Comparison of ENCODE assay signal across 8 mouse cellular contexts in genomic region chr17:80206301-80206670, GRCm38 (mm10). TPM values are rescaled to one million over a fixed set of nuclear protein-coding genes. Genes with fewer than 3 reads are reported as not detected.
DNase-seq lines count a peak whose midpoint lies in the region; ATAC-seq and TF ChIP-seq lines count a peak whose summit lies in the region.

No protein-coding gene starts in this region.

- H3K4me1 ChIP-seq in heart, embryonic 11.5 days (ENCODE audit: control insufficient read depth, insufficient read depth, low read length) = peaks cover 3% of the 10 kb centered on the region; the same call in 1 of the 2 replicates
- no peaks in the 10 kb centered on the region for H3K4me1 ChIP-seq in midbrain, postnatal 0 days (ENCODE audit: insufficient read depth, low read length)

- H3K4me3 ChIP-seq in heart, embryonic 11.5 days (ENCODE audit: low read depth, low read length) = peak overlapping the region; percentile 80
- peak overlapping the region; percentile 94 for H3K4me3 ChIP-seq in midbrain, postnatal 0 days (ENCODE audit: low read depth, low read length)

- under 1% methylated on average over 35 of the region's 36 CpGs for WGBS in heart, embryonic 11.5 days (ENCODE audit: insufficient replicate concordance)
- under 1% methylated on average over 32 of the region's 36 CpGs for WGBS in midbrain, postnatal 0 days

- no peak for DNase-seq in heart, postnatal 4 days
- peak; percentile 39 for DNase-seq in urinary bladder, postnatal 25 days (ENCODE audit: low spot score)
- no peak for DNase-seq in urinary bladder, adult 18-20 months (ENCODE audit: low spot score in 2 of 2)
- DNase-seq in kidney, postnatal 25 days = peak; percentile 58 to 82
- no peak for DNase-seq in midbrain, postnatal 0 days (ENCODE audit: low spot score)
- DNase-seq in right cerebral cortex, adult 2 months (ENCODE audit: low spot score in 2 of 2) = no peak

- H3K27ac ChIP-seq in heart, embryonic 11.5 days (ENCODE audit: low read depth, low read length) = peak overlapping the region; percentile 99
- H3K27ac ChIP-seq in midbrain, postnatal 0 days (ENCODE audit: low read depth, low read length) = peak overlapping the region; percentile 100

- TF ChIP-seq CTCF in midbrain, postnatal 0 days (IDR thresholded peaks at IDR 0.05) = no peak

- H3K36me3 ChIP-seq in heart, embryonic 11.5 days (ENCODE audit: control insufficient read depth, insufficient read depth, low read length) = peaks cover 13% of the 10 kb centered on the region
- H3K36me3 ChIP-seq in midbrain, postnatal 0 days (ENCODE audit: insufficient read depth, low read length) = peaks cover 15% of the 10 kb centered on the region; the same call in 1 of the 2 replicates

- peak overlapping the region; percentile 99 for H3K9ac ChIP-seq in heart, embryonic 11.5 days (ENCODE audit: low read depth, low read length)
- peak overlapping the region; percentile 100 for H3K9ac ChIP-seq in midbrain, postnatal 0 days (replicated peaks; ENCODE audit: low read length, poor library complexity, severe bottlenecking)

- no peaks in the 10 kb centered on the region for H3K9me3 ChIP-seq in heart, embryonic 11.5 days (replicated peaks; ENCODE audit: control insufficient read depth, low read length)
- no peaks in the 10 kb centered on the region for H3K9me3 ChIP-seq in midbrain, postnatal 0 days (ENCODE audit: low read length)

- ATAC-seq in heart, embryonic 11.5 days (replicated peaks; ENCODE audit: insufficient number of reproducible peaks, low FRiP score, low TSS enrichment) = peak; percentile 67; the same call in 1 of the 2 replicates
- ATAC-seq in erythroblast, adult 5-6 weeks (replicated peaks; ENCODE audit: low FRiP score, poor library complexity, severe bottlenecking) = peak; percentile 66
- peak; percentile 47 for ATAC-seq in midbrain, postnatal 0 days (ENCODE audit: low FRiP score)

- no peaks in the 10 kb centered on the region for H3K27me3 ChIP-seq in heart, embryonic 11.5 days (ENCODE audit: control insufficient read depth, insufficient read depth, low read length)
- no peaks in the 10 kb centered on the region for H3K27me3 ChIP-seq in midbrain, postnatal 0 days (ENCODE audit: insufficient read depth, low read length)

- peak overlapping the region; percentile 87 for H3K4me2 ChIP-seq in heart, embryonic 11.5 days
- H3K4me2 ChIP-seq in midbrain, postnatal 0 days (ENCODE audit: low read depth, low read length, poor library complexity, severe bottlenecking) = peak overlapping the region; percentile 71

RNA-seq across cellular contexts. Expression of gene Srsf7, which starts 0.8 kb away (rescaled TPM):
- polyA plus RNA-seq in heart, embryonic 11.5 days (2014; fragmentation: Nextera tagmentation; extraction: Ambion mirVana) = 383 and 398 TPM in 2 replicates
- 100 to 1,000 TPM; 104 to 109 TPM for total RNA-seq in heart, postnatal 4 days (2021)
- total RNA-seq in erythroblast, adult 5-6 weeks (2015; ENCODE audit: low replicate concordance) = 90.1 and 116 TPM in 2 replicates
- total RNA-seq in erythroblast, adult 5-6 weeks (2017; ENCODE audit: low replicate concordance) = 89.8 and 90.9 TPM in 2 replicates
- 150 and 173 TPM in 2 replicates for total RNA-seq in midbrain, postnatal 0 days (2014; rRNA removed)
- 199 and 224 TPM in 2 replicates for polyA plus RNA-seq in midbrain, postnatal 0 days (2015; fragmentation: Nextera tagmentation; extraction: Ambion mirVana)

RNA-seq across cellular contexts. Expression of gene Ttc39d, which starts 1.0 kb away (rescaled TPM):
- polyA plus RNA-seq in heart, embryonic 11.5 days (2014; fragmentation: Nextera tagmentation; extraction: Ambion mirVana) = 0.24 TPM in 1 of 2 replicates, not detected in the other
- not detected for total RNA-seq in heart, postnatal 4 days (2021)
- not detected in 2 replicates for total RNA-seq in erythroblast, adult 5-6 weeks (2015; ENCODE audit: low replicate concordance)
- not detected in 2 replicates for total RNA-seq in erythroblast, adult 5-6 weeks (2017; ENCODE audit: low replicate concordance)
- total RNA-seq in midbrain, postnatal 0 days (2014; rRNA removed) = 0.11 TPM in 1 of 2 replicates, not detected in the other
- polyA plus RNA-seq in midbrain, postnatal 0 days (2015; fragmentation: Nextera tagmentation; extraction: Ambion mirVana) = 0.06 and 0.12 TPM in 2 replicates

RNA-seq across cellular contexts. Expression of gene Gemin6, which starts 18.0 kb away (rescaled TPM):
- polyA plus RNA-seq in heart, embryonic 11.5 days (2014; fragmentation: Nextera tagmentation; extraction: Ambion mirVana) = 32.0 and 35.1 TPM in 2 replicates
- 1 to 10 TPM; 6.1 to 7.8 TPM for total RNA-seq in heart, postnatal 4 days (2021)
- 2.9 and 5.6 TPM in 2 replicates for total RNA-seq in erythroblast, adult 5-6 weeks (2015; ENCODE audit: low replicate concordance)
- total RNA-seq in erythroblast, adult 5-6 weeks (2017; ENCODE audit: low replicate concordance) = 1.8 and 12.3 TPM in 2 replicates
- 5.6 and 9.2 TPM in 2 replicates for total RNA-seq in midbrain, postnatal 0 days (2014; rRNA removed)
- 14.4 and 16.2 TPM in 2 replicates for polyA plus RNA-seq in midbrain, postnatal 0 days (2015; fragmentation: Nextera tagmentation; extraction: Ambion mirVana)

Comparison
In these comparisons a context has a peak if more than half of its experiments do, and no peak if none do; other contexts are left out.
1. DNase-seq: peak in urinary bladder, postnatal 25 days (single experiment) and kidney, postnatal 25 days (2 of 2); none in heart, postnatal 4 days (single experiment), urinary bladder, adult 18-20 months (0 of 2), midbrain, postnatal 0 days (single experiment) and right cerebral cortex, adult 2 months (0 of 2).
2. Peak in every context shown above with its lines, with median percentiles within 50 percentile points of each other: ATAC-seq.